Comparison of ENCODE assay signal across 11 mouse cellular contexts in genomic region chr15:79165140-79165539, GRCm38 (mm10). TPM values are rescaled to one million over a fixed set of nuclear protein-coding genes. Genes with fewer than 3 reads are reported as not detected.
DNase-seq lines count a peak whose midpoint lies in the region; ATAC-seq and TF ChIP-seq lines count a peak whose summit lies in the region.
"Had no signal": no experiment of that assay in that cellular context is flagged by ENCODE, and none has a peak within 500 bp of the region (broad histone marks: within the 10 kb centered on the region; RNA-seq: fewer than 3 reads in every experiment).

Sox10 (minus strand) TSS chr15:79165240.

- TF ChIP-seq POLR2A in brain, embryonic 14.5 days (IDR thresholded peaks at IDR 0.05; ENCODE audit: borderline replicate concordance, extremely low read depth, insufficient read depth, insufficient read length, poor library complexity, severe bottlenecking): no peak

- ATAC-seq in heart, embryonic 11.5 days (replicated peaks; ENCODE audit: insufficient number of reproducible peaks, low FRiP score, low TSS enrichment): no peak
- ATAC-seq in hindbrain, embryonic 15.5 days (ENCODE audit: low FRiP score, low read depth): no peak
- ATAC-seq in limb, embryonic 13.5 days (ENCODE audit: low FRiP score, low read depth): no peak

- H3K36me3 ChIP-seq in heart, embryonic 11.5 days (ENCODE audit: control insufficient read depth, insufficient read depth, low read length): no peaks in the 10 kb centered on the region
- no peaks in the 10 kb centered on the region for H3K36me3 ChIP-seq in hindbrain, embryonic 15.5 days
- H3K36me3 ChIP-seq in limb, embryonic 13.5 days: no peaks in the 10 kb centered on the region

- DNase-seq in heart, postnatal 4 days: no peak
- DNase-seq in brain, embryonic 14.5 days (ENCODE audit: low read depth): no peak
- DNase-seq in kidney, postnatal 36 days: no peak
- DNase-seq in ovary, postnatal 14 days (ENCODE audit: low spot score): no peak
- DNase-seq in lung, adult 18-20 months: no peak
- DNase-seq: cerebellum, postnatal 10 days; kidney, adult 18-20 months; thymus, adult 2 months had no signal

- no peak within 1 kb of the TSS for H3K9ac ChIP-seq in heart, embryonic 11.5 days (ENCODE audit: low read depth, low read length)
- no peak within 1 kb of the TSS for H3K9ac ChIP-seq in hindbrain, embryonic 15.5 days
- peak within 1 kb of the TSS; percentile 39; the same call in 1 of the 2 replicates for H3K9ac ChIP-seq in limb, embryonic 13.5 days

- peaks cover 15% of the 10 kb centered on the region for H3K4me1 ChIP-seq in heart, embryonic 11.5 days (ENCODE audit: control insufficient read depth, insufficient read depth, low read length)
- H3K4me1 ChIP-seq in hindbrain, embryonic 15.5 days (replicated peaks): peaks cover 11% of the 10 kb centered on the region; the same call in 1 of the 2 replicates
- peaks cover 20% of the 10 kb centered on the region for H3K4me1 ChIP-seq in limb, embryonic 13.5 days

- H3K4me2 ChIP-seq in heart, embryonic 11.5 days: peak within 1 kb of the TSS; percentile 9; the same call in 1 of the 2 replicates
- no peak within 1 kb of the TSS for H3K4me2 ChIP-seq in hindbrain, embryonic 15.5 days
- peak within 1 kb of the TSS; percentile 57 for H3K4me2 ChIP-seq in limb, embryonic 13.5 days (replicated peaks)

- peaks cover 67% of the 10 kb centered on the region for H3K27me3 ChIP-seq in heart, embryonic 11.5 days (ENCODE audit: control insufficient read depth, insufficient read depth, low read length)
- H3K27me3 ChIP-seq in hindbrain, embryonic 15.5 days: peaks cover 43% of the 10 kb centered on the region
- peaks cover 70% of the 10 kb centered on the region for H3K27me3 ChIP-seq in limb, embryonic 13.5 days

- WGBS in heart, embryonic 11.5 days (ENCODE audit: insufficient replicate concordance): 37% methylated on average over 5 of the region's 5 CpGs
- WGBS in hindbrain, embryonic 15.5 days: 53% methylated on average over 5 of the region's 5 CpGs
- 56% methylated on average over 5 of the region's 5 CpGs for WGBS in limb, embryonic 13.5 days

- no peak for TF ChIP-seq CTCF in brain, embryonic 14.5 days (IDR thresholded peaks at IDR 0.05; ENCODE audit: borderline replicate concordance, extremely low read depth, insufficient read depth, insufficient read length)

- no peak within 1 kb of the TSS; the same call in 1 of the 2 replicates for H3K4me3 ChIP-seq in heart, embryonic 11.5 days (ENCODE audit: low read depth, low read length)
- H3K4me3 ChIP-seq in hindbrain, embryonic 15.5 days: peak within 1 kb of the TSS; percentile 22
- H3K4me3 ChIP-seq in limb, embryonic 13.5 days: peak within 1 kb of the TSS; percentile 39

- H3K9me3 ChIP-seq in heart, embryonic 11.5 days (replicated peaks; ENCODE audit: control insufficient read depth, low read length): no peaks in the 10 kb centered on the region
- H3K9me3 ChIP-seq in hindbrain, embryonic 15.5 days: no peaks in the 10 kb centered on the region
- no peaks in the 10 kb centered on the region for H3K9me3 ChIP-seq in limb, embryonic 13.5 days

- H3K27ac ChIP-seq in heart, embryonic 11.5 days (ENCODE audit: low read depth, low read length): no peak within 1 kb of the TSS
- no peak within 1 kb of the TSS; the same call in 1 of the 2 replicates for H3K27ac ChIP-seq in hindbrain, embryonic 15.5 days (replicated peaks)
- no peak within 1 kb of the TSS for H3K27ac ChIP-seq in limb, embryonic 13.5 days

RNA-seq across cellular contexts. Expression of gene Sox10, which starts in this region (rescaled TPM):
- 1.1 and 1.3 TPM in 2 replicates for polyA plus RNA-seq in heart, embryonic 11.5 days (2014; fragmentation: Nextera tagmentation; extraction: Ambion mirVana)
- under 1 TPM; 0.55 to 0.90 TPM for total RNA-seq in heart, postnatal 4 days (2021)
- polyA plus RNA-seq in brain, embryonic 14.5 days (2012; rRNA removed): 5.6 and 11.3 TPM in 2 replicates
- polyA plus RNA-seq in hindbrain, embryonic 15.5 days (2015; fragmentation: Nextera tagmentation; extraction: Ambion mirVana): 8.2 and 8.9 TPM in 2 replicates
- 5.9 and 6.3 TPM in 2 replicates for polyA plus RNA-seq in limb, embryonic 13.5 days (2015; fragmentation: Nextera tagmentation; extraction: Ambion mirVana)
